Mouse (Mus musculus) B cell, adult 67 days (primary cell): ENCODE data around the gene Rims4. TPM values are rescaled to one million over a fixed set of nuclear protein-coding genes. Genes with fewer than 3 reads are reported as not detected.

Source experiments
- total RNA-seq, 2 experiments: library from RNA; stranded (reverse); gene quantifications; 4 replicates each; pipeline ENCODE4 v1.2.4; 2023

Gene Rims4
- total RNA-seq = not detected

GRCm38 (mm10) chr2:163918317-163919258 is at the start of gene Rims4:
Rims4 (minus strand) TSS chr2:163918683.

GRCm38 (mm10) chr2:163853461-163853901 is 65.0 kb downstream of the Rims4 start, which contains the start of gene Kcnk15:
Kcnk15 (plus strand) TSS chr2:163853651.

GRCm38 (mm10) chr2:163820607-163821006 is 97.9 kb downstream of the Rims4 start, which contains the start of gene Ccn5:
Ccn5 (plus strand) TSS chr2:163820861.

Other genes starting within 250 kb of the Rims4 start
- 1 to 10 TPM; 2.2 to 3.7 TPM for gene Ada, start 168.4 kb downstream of the Rims4 start, total RNA-seq
- not detected for gene Ccn5, start 97.8 kb downstream of the Rims4 start, total RNA-seq
- gene Kcnk15, start 65.0 kb downstream of the Rims4 start, total RNA-seq = not detected
- gene Ywhab, start 76.3 kb upstream of the Rims4 start, total RNA-seq = 100 to 1,000 TPM; 109 to 110 TPM
- 1 to 10 TPM; 1.1 to 3.3 TPM for gene Pabpc1l, start 106.8 kb upstream of the Rims4 start, total RNA-seq
- gene Stk4, start 151.6 kb upstream of the Rims4 start, total RNA-seq = 100 to 1,000 TPM; 234 to 261 TPM
- gene Tomm34, start 152.5 kb upstream of the Rims4 start, total RNA-seq = 10 to 100 TPM; 79.5 to 80.2 TPM